Mouse (Mus musculus) embryonic facial prominence, embryonic 12.5 days (tissue): Measurements from ENCODE around the gene Ugt1a2. TPM values are rescaled to one million over a fixed set of nuclear protein-coding genes. Genes with fewer than 3 reads are reported as not detected.

Experiments used
- ATAC-seq: fragments of 200-750 bp; cut with Nextera tagmentation; 2 replicates; pipeline ENCODE4 v1.8.0; 2017; ENCODE audit not compliant: insufficient number of reproducible peaks, insufficient read depth, low FRiP score, low TSS enrichment
- H3K27ac ChIP-seq: fragments of 300-500 bp; sonication (generic); 2 replicates; pipeline ENCODE4 v1.5.1; 2016; ENCODE audit warnings: mild to moderate bottlenecking
- H3K27me3 ChIP-seq: fragments of 300-500 bp; sonication (generic); 2 replicates; pipeline ENCODE4 v1.6.1; 2016; ENCODE audit warnings: mild to moderate bottlenecking, moderate library complexity
- H3K36me3 ChIP-seq: fragments of 300-500 bp; sonication (generic); 2 replicates; pipeline ENCODE4 v1.6.1; 2016; ENCODE audit warnings: mild to moderate bottlenecking
- H3K4me1 ChIP-seq: fragments of 300-500 bp; sonication (generic); 2 replicates; pipeline ENCODE4 v1.6.1; 2016
- H3K4me2 ChIP-seq: fragments of 300-500 bp; sonication (generic); replicated peaks from 2 replicates; pipeline ENCODE4 v1.6.1; 2016; ENCODE audit warnings: mild to moderate bottlenecking, moderate library complexity
- H3K4me3 ChIP-seq: fragments of 300-500 bp; sonication (generic); 2 replicates; pipeline ENCODE4 v1.5.1; 2016; ENCODE audit warnings: mild to moderate bottlenecking
- H3K9ac ChIP-seq: fragments of 300-500 bp; sonication (generic); 2 replicates; pipeline ENCODE4 v1.6.1; 2016; ENCODE audit warnings: mild to moderate bottlenecking, moderate library complexity
- H3K9me3 ChIP-seq: fragments of 300-500 bp; sonication (generic); 2 replicates; pipeline ENCODE4 v1.6.1; 2016; ENCODE audit warnings: mild to moderate bottlenecking, moderate library complexity
- WGBS: fragments of 180-500 bp; shearing (Covaris S2); methylation state at CpG from one replicate; pipeline ENCODE4 v1.1.7; 2016; 5-methylcytosine and 5-hydroxymethylcytosine counted together
- polyA plus RNA-seq: library from polyadenylated mRNA; unstranded; fragments of >200 nt; fragmentation: Nextera tagmentation; extraction: Ambion mirVana; gene quantifications from 2 replicates; pipeline ENCODE4 v1.2.1, GENCODE M21; 2016

Ugt1a2 gene
- polyA plus RNA-seq, 1 experiment from 2014 or later: not detected

DNA sequence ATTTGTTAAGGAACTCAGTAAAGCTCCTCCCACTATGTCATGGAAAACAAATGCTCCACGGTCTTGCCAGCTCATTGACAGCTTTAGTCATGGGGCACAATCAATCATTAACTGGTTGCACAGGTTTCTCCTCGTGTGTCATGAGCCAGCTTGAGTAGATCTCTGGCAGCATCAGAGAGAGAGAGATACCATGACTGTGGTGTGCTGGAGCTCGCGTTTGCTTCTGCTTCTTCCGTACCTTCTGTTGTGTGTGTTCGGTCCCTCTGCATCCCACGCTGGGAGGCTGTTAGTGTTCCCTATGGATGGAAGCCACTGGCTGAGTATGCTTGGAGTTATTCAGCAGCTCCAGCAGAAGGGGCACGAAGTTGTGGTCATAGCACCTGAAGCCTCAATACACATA lies 11.4 kb downstream of the Ugt1a2 start, which contains the start of gene Ugt1a1:
Gene Ugt1a1 (plus strand): TSS at position 148 of the 400 bp plus-strand sequence.
- Histone ChIP-seq H3K36me3 (no peaks in the 10 kb centered on the region), H3K4me2 (no peak within 1 kb of the TSS), H3K9ac (no peak within 1 kb of the TSS), H3K4me3 (no peak within 1 kb of the TSS), H3K27ac (no peak within 1 kb of the TSS), H3K27me3 (no peaks in the 10 kb centered on the region), H3K9me3 (peaks cover 51% of the 10 kb centered on the region), H3K4me1 (no peaks in the 10 kb centered on the region)
- peak; percentile 1; the same call in 1 of the 2 replicates for ATAC-seq
- WGBS: 67% methylated on average over 8 of the region's 8 CpGs

GRCm38 (mm10) chr1:88212341-88213045 lies 12.1 kb downstream of the Ugt1a2 start:
- 62% methylated on average over 8 of the region's 8 CpGs for WGBS
- no peaks in the 10 kb centered on the region for H3K36me3 ChIP-seq
- H3K4me2 ChIP-seq: no peak overlapping the region
- H3K4me3 ChIP-seq: no peak overlapping the region
- H3K9ac ChIP-seq: no peak overlapping the region
- H3K9me3 ChIP-seq: peaks cover 57% of the 10 kb centered on the region
- no peaks in the 10 kb centered on the region for H3K27me3 ChIP-seq
- H3K27ac ChIP-seq: no peak overlapping the region
- H3K4me1 ChIP-seq: no peaks in the 10 kb centered on the region
- no peak; the same call in 1 of the 2 replicates for ATAC-seq

DNA sequence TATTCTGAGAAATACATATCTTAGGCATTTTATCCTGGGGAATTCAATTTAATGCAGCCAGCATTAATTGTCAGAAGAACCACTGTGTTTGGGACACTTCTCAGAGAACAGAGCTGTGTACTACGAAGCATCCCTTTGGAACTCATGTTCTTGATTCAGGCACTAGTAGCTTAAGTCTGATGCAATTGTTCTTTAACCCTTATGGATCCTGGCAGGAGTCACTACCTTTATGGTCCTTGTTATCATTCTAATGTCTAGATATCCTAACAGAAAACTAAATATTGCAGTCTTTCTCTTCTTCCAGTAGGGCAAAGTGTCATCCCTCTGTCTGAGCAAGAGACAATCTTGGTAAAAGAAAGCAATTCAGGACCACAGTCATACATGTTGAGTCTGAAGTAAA lies 12.7 kb downstream of the Ugt1a2 start:
- Histone ChIP-seq H3K4me3 (no peak overlapping the region), H3K9ac (no peak overlapping the region), H3K36me3 (no peaks in the 10 kb centered on the region), H3K4me1 (no peaks in the 10 kb centered on the region), H3K27ac (no peak overlapping the region), H3K4me2 (no peak overlapping the region), H3K9me3 (peaks cover 60% of the 10 kb centered on the region), H3K27me3 (no peaks in the 10 kb centered on the region)
- ATAC-seq: no peak
- 75% methylated on average over 1 of the region's 1 CpGs for WGBS

DNA sequence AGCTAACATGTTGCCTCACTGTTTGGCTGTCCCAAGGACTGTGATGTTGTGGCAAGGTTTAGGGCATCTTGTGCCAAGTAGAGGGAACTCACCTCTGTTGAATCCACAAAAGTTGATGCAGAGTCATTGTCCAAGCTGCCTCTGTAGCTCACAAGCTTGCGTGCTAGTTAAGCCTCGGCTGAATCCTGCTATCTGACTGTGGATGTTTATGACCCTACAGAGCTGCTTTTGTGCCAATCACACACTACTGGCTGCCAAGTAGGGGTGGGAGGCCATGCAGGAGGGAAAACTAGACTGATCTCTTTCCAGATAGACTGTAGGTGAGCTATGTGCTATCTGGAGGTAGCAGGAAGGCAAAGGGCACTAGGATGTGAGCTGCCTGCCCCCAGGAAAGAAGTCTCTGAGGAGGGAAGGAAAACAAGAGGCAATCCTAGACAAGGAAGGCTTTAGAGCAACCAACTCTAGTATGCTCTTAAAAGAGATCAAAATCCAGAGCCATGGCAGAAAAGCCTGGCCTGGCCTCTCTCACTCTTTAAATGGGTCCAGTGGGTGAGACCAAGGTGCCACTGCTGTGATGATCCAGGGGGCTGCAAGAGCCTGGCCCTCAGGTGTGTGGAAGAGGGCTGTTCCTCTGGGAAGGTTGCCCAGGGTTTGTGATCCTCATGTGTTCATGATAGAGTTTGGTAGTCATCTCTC lies 13.5 kb downstream of the Ugt1a2 start:
- Histone ChIP-seq H3K27me3 (no peaks in the 10 kb centered on the region), H3K9ac (no peak overlapping the region), H3K4me2 (no peak overlapping the region), H3K9me3 (peaks cover 60% of the 10 kb centered on the region), H3K4me1 (no peaks in the 10 kb centered on the region), H3K4me3 (no peak overlapping the region), H3K36me3 (no peaks in the 10 kb centered on the region), H3K27ac (no peak overlapping the region)
- WGBS: 81% methylated on average over 2 of the region's 2 CpGs
- no peak for ATAC-seq

DNA sequence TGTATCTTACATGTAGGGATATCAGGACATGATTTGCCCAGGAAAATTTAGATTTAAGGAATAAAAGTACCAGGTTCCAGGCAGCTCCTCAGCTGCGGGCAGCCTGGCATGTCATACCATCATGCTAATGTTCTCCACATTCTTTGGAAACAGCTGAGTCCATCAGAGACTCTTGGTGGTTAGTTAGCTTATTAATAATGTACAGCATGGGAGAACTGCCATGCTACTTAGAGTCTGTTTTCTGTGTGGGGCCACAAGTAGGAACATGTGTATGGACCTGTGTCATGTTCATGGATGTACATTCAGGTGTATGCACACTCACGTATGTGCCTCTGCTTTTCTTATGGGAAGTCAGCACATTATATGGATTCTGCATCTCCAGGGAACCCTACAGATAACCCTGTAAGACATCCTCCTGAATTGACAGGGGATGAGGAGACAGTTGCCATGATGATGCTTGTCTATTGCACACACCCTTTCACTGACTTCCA lies 14.1 kb downstream of the Ugt1a2 start:
- no peaks in the 10 kb centered on the region for H3K4me1 ChIP-seq
- WGBS: 78% methylated on average over 2 of the region's 2 CpGs
- ATAC-seq: no peak
- H3K27me3 ChIP-seq: no peaks in the 10 kb centered on the region
- H3K9me3 ChIP-seq: peaks cover 60% of the 10 kb centered on the region
- no peak overlapping the region for H3K27ac ChIP-seq
- no peak overlapping the region for H3K4me2 ChIP-seq
- no peaks in the 10 kb centered on the region for H3K36me3 ChIP-seq
- no peak overlapping the region for H3K4me3 ChIP-seq
- no peak overlapping the region for H3K9ac ChIP-seq

DNA sequence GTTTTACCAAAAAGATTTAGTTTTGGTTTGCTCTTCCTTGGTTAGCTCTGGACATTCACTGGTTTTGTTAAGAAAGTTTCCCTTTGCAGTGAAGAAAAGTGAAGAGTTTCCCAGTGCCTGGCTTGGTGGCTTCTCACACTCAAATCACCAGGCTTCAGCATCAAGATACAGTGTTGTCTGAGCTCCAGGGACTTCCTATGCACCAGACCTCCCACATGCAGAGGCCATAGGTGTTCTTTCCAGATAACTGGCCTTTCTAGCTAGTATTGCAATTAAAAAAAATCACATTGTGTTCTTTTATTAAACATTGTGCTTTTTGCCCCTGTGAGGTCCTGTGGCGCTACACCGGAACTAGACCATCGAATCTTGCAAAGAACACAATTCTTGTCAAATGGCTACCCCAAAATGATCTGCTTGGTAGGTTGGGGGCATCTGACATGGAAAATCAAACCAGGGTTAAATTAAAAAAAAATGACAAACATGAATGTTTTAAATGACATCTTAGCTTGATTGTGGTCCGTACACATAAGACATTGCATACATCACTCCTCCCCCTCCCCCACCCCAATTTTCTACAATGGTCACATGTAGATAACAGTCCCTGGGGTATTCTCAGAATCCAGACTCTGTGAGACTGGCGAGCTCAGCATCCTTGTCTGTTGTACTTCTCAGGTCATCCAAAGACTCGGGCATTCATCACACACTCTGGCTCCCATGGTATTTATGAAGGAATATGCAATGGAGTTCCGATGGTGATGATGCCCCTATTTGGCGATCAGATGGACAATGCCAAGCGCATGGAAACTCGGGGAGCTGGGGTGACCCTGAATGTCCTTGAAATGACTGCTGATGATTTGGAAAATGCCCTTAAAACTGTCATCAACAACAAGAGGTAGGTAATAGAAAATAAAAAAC lies 15.3 kb downstream of the Ugt1a2 start:
- 69% methylated on average over 10 of the region's 10 CpGs for WGBS
- Histone ChIP-seq H3K27ac (no peak overlapping the region), H3K4me2 (no peak overlapping the region), H3K4me1 (no peaks in the 10 kb centered on the region), H3K27me3 (no peaks in the 10 kb centered on the region), H3K36me3 (no peaks in the 10 kb centered on the region), H3K9ac (no peak overlapping the region), H3K4me3 (no peak overlapping the region), H3K9me3 (peaks cover 60% of the 10 kb centered on the region)
- ATAC-seq: no peak

DNA sequence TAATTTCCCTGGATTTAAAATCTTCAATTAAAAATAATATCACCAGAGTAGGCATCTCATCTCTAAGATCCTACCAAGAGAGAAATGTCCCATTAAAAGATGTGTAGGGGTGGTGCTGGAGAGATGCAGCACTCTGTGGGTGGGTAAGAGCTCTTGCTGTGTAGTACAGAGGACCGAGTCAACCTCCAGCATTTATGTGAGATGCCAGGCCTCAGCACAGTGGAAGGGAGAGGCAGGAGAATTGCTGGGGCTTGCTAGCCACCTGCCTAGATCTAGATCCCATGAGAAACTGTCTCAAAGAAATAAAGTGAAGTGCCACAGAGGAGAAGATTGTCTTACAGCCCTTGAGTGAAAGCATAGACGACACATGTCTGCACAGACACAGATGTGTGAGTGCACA lies 16.1 kb downstream of the Ugt1a2 start:
- Histone ChIP-seq H3K9ac (no peak overlapping the region), H3K9me3 (peaks cover 56% of the 10 kb centered on the region), H3K27me3 (no peaks in the 10 kb centered on the region), H3K4me1 (no peaks in the 10 kb centered on the region), H3K27ac (no peak overlapping the region), H3K36me3 (no peaks in the 10 kb centered on the region), H3K4me3 (no peak overlapping the region), H3K4me2 (no peak overlapping the region)
- ATAC-seq: no peak
- 52% methylated on average over 2 of the region's 2 CpGs for WGBS

- ATAC-seq: no peak
- Histone ChIP-seq H3K9ac (no peak overlapping the region), H3K36me3 (no peaks in the 10 kb centered on the region), H3K4me1 (no peaks in the 10 kb centered on the region), H3K27ac (no peak overlapping the region), H3K27me3 (no peaks in the 10 kb centered on the region), H3K4me3 (no peak overlapping the region), H3K9me3 (peaks cover 50% of the 10 kb centered on the region), H3K4me2 (no peak overlapping the region)
- 58% methylated on average over 2 of the region's 2 CpGs for WGBS
These were observed 16.7 kb downstream of the Ugt1a2 start for GRCm38 (mm10) chr1:88217144-88217543.

GRCm38 (mm10) chr1:88217576-88217975 lies 17.2 kb downstream of the Ugt1a2 start:
- WGBS: 40% methylated on average over 3 of the region's 3 CpGs
- no peak for ATAC-seq

DNA sequence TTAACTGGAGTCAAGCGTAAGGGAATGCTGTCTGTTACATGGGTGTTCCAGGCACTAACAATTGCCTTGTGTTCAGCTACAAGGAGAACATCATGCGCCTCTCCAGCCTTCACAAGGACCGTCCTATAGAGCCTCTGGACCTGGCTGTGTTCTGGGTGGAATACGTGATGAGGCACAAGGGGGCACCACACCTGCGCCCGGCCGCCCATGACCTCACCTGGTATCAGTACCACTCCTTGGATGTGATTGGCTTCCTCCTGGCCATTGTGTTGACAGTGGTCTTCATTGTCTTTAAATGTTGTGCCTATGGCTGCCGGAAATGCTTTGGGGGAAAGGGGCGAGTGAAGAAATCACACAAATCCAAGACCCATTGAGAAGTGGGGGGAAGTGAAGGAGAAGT lies 17.6 kb downstream of the Ugt1a2 start:
- Histone ChIP-seq H3K4me3 (no peak overlapping the region), H3K27me3 (no peaks in the 10 kb centered on the region), H3K9ac (no peak overlapping the region), H3K4me1 (no peaks in the 10 kb centered on the region), H3K36me3 (no peaks in the 10 kb centered on the region), H3K9me3 (peaks cover 41% of the 10 kb centered on the region), H3K4me2 (no peak overlapping the region), H3K27ac (no peak overlapping the region)
- ATAC-seq: no peak
- 74% methylated on average over 9 of the region's 9 CpGs for WGBS

More at GRCm38 (mm10) chr1:88217576-88217975, 17.2 kb downstream of the Ugt1a2 start:
- no peaks in the 10 kb centered on the region for H3K36me3 ChIP-seq
- no peak overlapping the region for H3K4me3 ChIP-seq
- no peak overlapping the region for H3K27ac ChIP-seq
- peaks cover 46% of the 10 kb centered on the region for H3K9me3 ChIP-seq
- no peaks in the 10 kb centered on the region for H3K27me3 ChIP-seq
- H3K9ac ChIP-seq: no peak overlapping the region
- no peak overlapping the region for H3K4me2 ChIP-seq
- no peaks in the 10 kb centered on the region for H3K4me1 ChIP-seq

DNA sequence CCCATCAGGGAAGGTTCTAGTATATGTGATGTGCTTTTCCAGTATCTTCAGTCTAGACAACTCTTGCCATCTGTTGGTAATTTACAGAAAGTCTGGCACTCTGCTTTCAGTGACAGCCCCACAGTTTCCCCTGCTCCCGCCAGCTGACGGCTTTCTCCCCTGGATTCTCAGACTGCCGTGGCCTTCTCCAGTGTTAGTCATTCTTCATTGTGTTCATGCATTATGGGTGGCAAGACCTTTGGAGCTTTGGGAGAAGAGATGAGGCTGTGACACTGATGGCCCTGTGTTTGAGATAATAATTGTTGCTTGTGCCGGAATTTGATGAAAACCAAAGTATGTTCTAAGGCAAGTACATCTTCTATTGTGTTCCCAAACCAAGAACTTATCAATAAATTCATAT lies 18.2 kb downstream of the Ugt1a2 start:
- no peak for ATAC-seq
- Histone ChIP-seq H3K4me3 (no peak overlapping the region), H3K9ac (no peak overlapping the region), H3K36me3 (no peaks in the 10 kb centered on the region), H3K27ac (no peak overlapping the region), H3K4me2 (no peak overlapping the region), H3K27me3 (no peaks in the 10 kb centered on the region), H3K4me1 (no peaks in the 10 kb centered on the region), H3K9me3 (peaks cover 36% of the 10 kb centered on the region)
- 47% methylated on average over 4 of the region's 4 CpGs for WGBS
